Mouse (Mus musculus): ENCODE data around the gene Eml3. TPM values are rescaled to one million over a fixed set of nuclear protein-coding genes. Genes with fewer than 3 reads are reported as not detected.

Eml3 gene
- polyA plus RNA-seq, 1 experiment: 72.3 TPM

- H3K36me3 ChIP-seq (ENCODE audit: control insufficient read depth, insufficient read depth, low read length): no peaks in the 10 kb centered on the region
- TF ChIP-seq POLR2A (IDR thresholded peaks at IDR 0.05; ENCODE audit: low read depth, low read length): no peak
- TF ChIP-seq CTCF (IDR thresholded peaks at IDR 0.05; ENCODE audit: extremely low read depth, insufficient read depth, insufficient read length, insufficient replicate concordance): peak; percentile 5; the same call in 1 of the 2 replicates
- peak overlapping the region; percentile 77 for H3K27ac ChIP-seq (ENCODE audit: insufficient read depth, low read length)
- H3K4me1 ChIP-seq (ENCODE audit: control insufficient read depth, insufficient read depth, insufficient read length): peaks cover 21% of the 10 kb centered on the region
- 1% methylated on average over 52 of the region's 53 CpGs for WGBS
- DNase-seq (ENCODE audit: low read depth in 1 of 2, low spot score in 2 of 2): peak in 1 of 2 experiments; percentile 34
- H3K4me3 ChIP-seq (ENCODE audit: extremely low read depth, insufficient read depth, insufficient read length): peak overlapping the region; percentile 73
- H3K27me3 ChIP-seq (ENCODE audit: control insufficient read depth, insufficient read depth, low read length): peaks cover 6% of the 10 kb centered on the region
These were observed 60.4 kb downstream of the Eml3 start for GRCm38 (mm10) chr19:8989567-8990431.

- no peak for DNase-seq (ENCODE audit: low read depth in 1 of 2, low spot score in 2 of 2)
- TF ChIP-seq CTCF (IDR thresholded peaks at IDR 0.05; ENCODE audit: extremely low read depth, insufficient read depth, insufficient read length, insufficient replicate concordance) (no peak), POLR2A (IDR thresholded peaks at IDR 0.05; ENCODE audit: low read depth, low read length) (no peak)
- 34% methylated on average over 15 of the region's 15 CpGs for WGBS
- Histone ChIP-seq H3K36me3 (ENCODE audit: control insufficient read depth, insufficient read depth, low read length) (no peaks in the 10 kb centered on the region), H3K4me3 (ENCODE audit: extremely low read depth, insufficient read depth, insufficient read length) (peak overlapping the region; percentile 73), H3K27me3 (ENCODE audit: control insufficient read depth, insufficient read depth, low read length) (peaks cover 6% of the 10 kb centered on the region), H3K27ac (ENCODE audit: insufficient read depth, low read length) (peak overlapping the region; percentile 61), H3K4me1 (ENCODE audit: control insufficient read depth, insufficient read depth, insufficient read length) (peaks cover 19% of the 10 kb centered on the region)
These were observed 61.2 kb downstream of the Eml3 start for GRCm38 (mm10) chr19:8990432-8991102.

Other genes with a start within 250 kb of the Eml3 start
- 122 and 129 TPM in 2 replicates for gene Slc3a2, start 206.2 kb upstream of the Eml3 start, polyA plus RNA-seq (2012; rRNA removed)
- 26.2 and 30.2 TPM in 2 replicates for gene Wdr74, start 193.7 kb upstream of the Eml3 start, polyA plus RNA-seq (2012; rRNA removed)
- not detected in 2 replicates for gene 1700092M07Rik, start 188.8 kb upstream of the Eml3 start, polyA plus RNA-seq (2012; rRNA removed)
- gene Stx5a, start 188.1 kb upstream of the Eml3 start, polyA plus RNA-seq (2012; rRNA removed): 52.8 and 53.0 TPM in 2 replicates
- gene Nxf1, start 172.5 kb upstream of the Eml3 start, polyA plus RNA-seq (2012; rRNA removed): 80.2 and 104 TPM in 2 replicates
- gene Tmem223, start 158.6 kb upstream of the Eml3 start, polyA plus RNA-seq (2012; rRNA removed): 86.1 and 135 TPM in 2 replicates
- 87.9 and 117 TPM in 2 replicates for gene Tmem179b, start 155.1 kb upstream of the Eml3 start, polyA plus RNA-seq (2012; rRNA removed)
- gene Taf6l, start 143.1 kb upstream of the Eml3 start, polyA plus RNA-seq (2012; rRNA removed): 11.3 and 15.8 TPM in 2 replicates
- 27.9 and 30.3 TPM in 2 replicates for gene Polr2g, start 131.0 kb upstream of the Eml3 start, polyA plus RNA-seq (2012; rRNA removed)
- 2.4 and 2.5 TPM in 2 replicates for gene Zbtb3, start 127.0 kb upstream of the Eml3 start, polyA plus RNA-seq (2012; rRNA removed)
- 13.2 and 14.2 TPM in 2 replicates for gene Ttc9c, start 110.2 kb upstream of the Eml3 start, polyA plus RNA-seq (2012; rRNA removed)
- 22.0 and 25.4 TPM in 2 replicates for gene Hnrnpul2, start 109.5 kb upstream of the Eml3 start, polyA plus RNA-seq (2012; rRNA removed)
- gene AC129217.1, start 99.8 kb upstream of the Eml3 start, polyA plus RNA-seq (2012; rRNA removed): not detected in 2 replicates
- 91.7 and 116 TPM in 2 replicates for gene Bscl2, start 92.1 kb upstream of the Eml3 start, polyA plus RNA-seq (2012; rRNA removed)
- 0.05 and 0.09 TPM in 2 replicates for gene Gng3, start 90.4 kb upstream of the Eml3 start, polyA plus RNA-seq (2012; rRNA removed)
- gene Lrrn4cl, start 78.8 kb upstream of the Eml3 start, polyA plus RNA-seq (2012; rRNA removed): 0.23 and 0.27 TPM in 2 replicates
- 57.9 and 80.6 TPM in 2 replicates for gene Ubxn1, start 58.1 kb upstream of the Eml3 start, polyA plus RNA-seq (2012; rRNA removed)
- gene Uqcc3, start 48.6 kb upstream of the Eml3 start, polyA plus RNA-seq (2012; rRNA removed): 20.8 and 27.9 TPM in 2 replicates
- gene Lbhd1, start 45.8 kb upstream of the Eml3 start, polyA plus RNA-seq (2012; rRNA removed): 0.94 and 1.4 TPM in 2 replicates
- not detected in 2 replicates for gene Gm49403, start 45.6 kb upstream of the Eml3 start, polyA plus RNA-seq (2012; rRNA removed)
- gene 1810009A15Rik, start 40.7 kb upstream of the Eml3 start, polyA plus RNA-seq (2012; rRNA removed): 11.5 and 15.2 TPM in 2 replicates
- gene Gm49416, start 40.6 kb upstream of the Eml3 start, polyA plus RNA-seq (2012; rRNA removed): 1.2 TPM in 1 of 2 replicates, not detected in the other
- gene Ints5, start 36.5 kb upstream of the Eml3 start, polyA plus RNA-seq (2012; rRNA removed): 21.2 and 27.5 TPM in 2 replicates
- gene Ganab, start 31.5 kb upstream of the Eml3 start, polyA plus RNA-seq (2012; rRNA removed): 85.2 and 86.9 TPM in 2 replicates
- 86.0 and 93.4 TPM in 2 replicates for gene B3gat3, start 9.2 kb upstream of the Eml3 start, polyA plus RNA-seq (2012; rRNA removed)
- gene Rom1, start 196 bp upstream of the Eml3 start, polyA plus RNA-seq (2012; rRNA removed): 10.0 and 11.9 TPM in 2 replicates
- 35.0 and 37.7 TPM in 2 replicates for gene Mta2, start 12.3 kb downstream of the Eml3 start, polyA plus RNA-seq (2012; rRNA removed)
- gene Tut1, start 24.3 kb downstream of the Eml3 start, polyA plus RNA-seq (2012; rRNA removed): 18.3 and 22.3 TPM in 2 replicates
- gene Eef1g, start 37.5 kb downstream of the Eml3 start, polyA plus RNA-seq (2012; rRNA removed): 206 and 242 TPM in 2 replicates
- 6.9 and 8.0 TPM in 2 replicates for gene Ahnak, start 59.7 kb downstream of the Eml3 start, polyA plus RNA-seq (2012; rRNA removed)
- gene Scgb1a1, start 158.4 kb downstream of the Eml3 start, polyA plus RNA-seq (2012; rRNA removed): 0.26 and 0.91 TPM in 2 replicates
- gene Asrgl1, start 206.1 kb downstream of the Eml3 start, polyA plus RNA-seq (2012; rRNA removed): 4.5 and 6.2 TPM in 2 replicates

All from spleen, adult 2 months (tissue).